7 mouse cellular contexts compared by ENCODE assay signal in the genomic region with DNA sequence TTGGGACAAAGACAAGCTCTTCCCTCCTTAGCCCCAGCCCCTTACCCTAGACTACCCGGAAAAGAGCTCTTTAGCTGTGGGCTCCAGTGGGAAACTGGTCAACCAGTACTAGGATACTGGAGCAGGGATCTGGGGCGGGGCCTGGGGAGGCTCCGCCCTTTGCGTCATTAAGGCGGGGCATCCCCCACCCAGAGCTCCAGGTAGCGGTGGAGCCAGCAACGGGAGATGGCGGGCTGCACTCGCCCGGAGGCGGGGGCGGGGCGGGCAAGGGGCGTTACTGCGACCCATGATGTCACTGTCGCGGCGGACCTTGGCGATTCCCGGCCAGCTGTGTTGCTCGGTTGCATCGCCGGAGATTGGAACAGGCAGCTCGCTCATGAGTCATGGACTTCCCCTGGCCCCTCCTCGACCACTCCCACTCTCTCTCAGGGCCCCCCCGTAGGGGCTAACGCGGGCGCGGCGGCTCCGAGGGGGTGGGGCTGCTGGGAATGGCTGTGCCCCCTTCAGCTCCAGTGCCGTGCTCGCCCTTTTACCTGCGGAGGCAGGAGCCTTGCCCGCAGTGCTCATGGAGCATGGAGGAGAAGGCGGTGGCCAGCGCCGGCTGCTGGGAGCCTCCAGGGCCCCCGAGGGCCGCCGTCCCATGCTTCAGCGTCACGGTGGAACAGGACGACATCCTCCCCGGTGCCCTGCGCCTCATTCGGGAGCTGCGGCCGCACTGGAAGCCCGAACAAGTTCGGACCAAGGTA. TPM values are rescaled to one million over a fixed set of nuclear protein-coding genes. Genes with fewer than 3 reads are reported as not detected.
DNase-seq lines count a peak whose midpoint lies in the region; ATAC-seq and TF ChIP-seq lines count a peak whose summit lies in the region.

TSS of gene Etnk2 (plus strand) at position 297 of the 746 bp plus-strand sequence.

- H3K36me3 ChIP-seq in embryonic facial prominence, embryonic 11.5 days (replicated peaks; ENCODE audit: control insufficient read depth, insufficient read depth, low read depth, low read length) = no peaks in the 10 kb centered on the region
- H3K36me3 ChIP-seq in heart, adult 2 months (ENCODE audit: control insufficient read depth, insufficient read depth, low read length) = no peaks in the 10 kb centered on the region
- no peaks in the 10 kb centered on the region for H3K36me3 ChIP-seq in limb, embryonic 14.5 days (ENCODE audit: control insufficient read depth, insufficient read depth, low read length)
- H3K36me3 ChIP-seq in midbrain, embryonic 16.5 days (ENCODE audit: control insufficient read depth, insufficient read depth, low read length) = no peaks in the 10 kb centered on the region
- H3K36me3 ChIP-seq in stomach, embryonic 14.5 days (ENCODE audit: control insufficient read depth, insufficient read depth, low read length) = no peaks in the 10 kb centered on the region

- H3K4me2 ChIP-seq in embryonic facial prominence, embryonic 11.5 days (ENCODE audit: low read depth, low read length) = peak within 1 kb of the TSS; percentile 97
- peak within 1 kb of the TSS; percentile 96 for H3K4me2 ChIP-seq in limb, embryonic 14.5 days (replicated peaks; ENCODE audit: low read depth, low read length, severe bottlenecking)
- peak within 1 kb of the TSS; percentile 68 for H3K4me2 ChIP-seq in midbrain, embryonic 16.5 days (ENCODE audit: low read length)
- peak within 1 kb of the TSS; percentile 99 for H3K4me2 ChIP-seq in stomach, embryonic 14.5 days (replicated peaks; ENCODE audit: low read depth, low read length)

- no peak for TF ChIP-seq CTCF in heart, adult 2 months (IDR thresholded peaks at IDR 0.05)

- intact Hi-C loops in heart, adult 2 months (cut with DNase I) = no loop called here

- peak within 1 kb of the TSS; percentile 48 for H3K9ac ChIP-seq in embryonic facial prominence, embryonic 11.5 days (replicated peaks; ENCODE audit: low read length)
- peak within 1 kb of the TSS; percentile 49 for H3K9ac ChIP-seq in heart, adult 2 months (ENCODE audit: low read depth, low read length)
- peak within 1 kb of the TSS; percentile 57 for H3K9ac ChIP-seq in limb, embryonic 14.5 days (ENCODE audit: low read depth, low read length, severe bottlenecking)
- H3K9ac ChIP-seq in midbrain, embryonic 16.5 days (ENCODE audit: low read depth, low read length) = peak within 1 kb of the TSS; percentile 80
- H3K9ac ChIP-seq in stomach, embryonic 14.5 days (replicated peaks; ENCODE audit: low read depth, low read length) = peak within 1 kb of the TSS; percentile 46

- peak within 1 kb of the TSS; percentile 60 for H3K4me3 ChIP-seq in embryonic facial prominence, embryonic 11.5 days (ENCODE audit: low read depth, low read length)
- peak within 1 kb of the TSS; percentile 65 for H3K4me3 ChIP-seq in heart, adult 2 months
- peak within 1 kb of the TSS; percentile 62 for H3K4me3 ChIP-seq in limb, embryonic 14.5 days (replicated peaks; ENCODE audit: low read length)
- H3K4me3 ChIP-seq in midbrain, embryonic 16.5 days (ENCODE audit: low read depth, low read length) = peak within 1 kb of the TSS; percentile 59
- peak within 1 kb of the TSS; percentile 54 for H3K4me3 ChIP-seq in stomach, embryonic 14.5 days (ENCODE audit: low read depth, low read length)

- no peak for TF ChIP-seq POLR2A in heart, adult 2 months (IDR thresholded peaks at IDR 0.05; ENCODE audit: insufficient read depth, low read depth, low read length)
- no peak for TF ChIP-seq POLR2A in limb, embryonic 14.5 days (IDR thresholded peaks at IDR 0.05; ENCODE audit: borderline replicate concordance, extremely low read depth, insufficient read depth, insufficient read length)

- H3K9me3 ChIP-seq in embryonic facial prominence, embryonic 11.5 days (replicated peaks; ENCODE audit: control insufficient read depth, low read length) = no peaks in the 10 kb centered on the region
- H3K9me3 ChIP-seq in limb, embryonic 14.5 days (ENCODE audit: control insufficient read depth, low read length) = no peaks in the 10 kb centered on the region
- H3K9me3 ChIP-seq in midbrain, embryonic 16.5 days (replicated peaks; ENCODE audit: control insufficient read depth, low read length, poor library complexity, severe bottlenecking) = no peaks in the 10 kb centered on the region
- no peaks in the 10 kb centered on the region for H3K9me3 ChIP-seq in stomach, embryonic 14.5 days (ENCODE audit: control insufficient read depth, low read depth, low read length)

- TF ChIP-seq EP300 in heart, adult 2 months (IDR thresholded peaks at IDR 0.05; ENCODE audit: insufficient read depth, low read depth, low read length) = no peak

- ATAC-seq in embryonic facial prominence, embryonic 11.5 days (replicated peaks; ENCODE audit: insufficient number of reproducible peaks, low FRiP score, low TSS enrichment, low read depth) = peak; percentile 61
- ATAC-seq in limb, embryonic 14.5 days (ENCODE audit: low FRiP score, low read depth) = peak; percentile 74
- ATAC-seq in midbrain, embryonic 16.5 days = peak; percentile 89
- ATAC-seq in stomach, embryonic 14.5 days (ENCODE audit: insufficient number of reproducible peaks, insufficient read depth, low FRiP score, low read depth) = peak; percentile 78

- peaks cover 9% of the 10 kb centered on the region for H3K4me1 ChIP-seq in embryonic facial prominence, embryonic 11.5 days (ENCODE audit: control insufficient read depth, insufficient read depth, low read length)
- peaks cover 3% of the 10 kb centered on the region; the same call in 1 of the 2 replicates for H3K4me1 ChIP-seq in heart, adult 2 months (ENCODE audit: control insufficient read depth, insufficient read depth, low read length)
- peaks cover 8% of the 10 kb centered on the region; the same call in 1 of the 2 replicates for H3K4me1 ChIP-seq in limb, embryonic 14.5 days (ENCODE audit: control insufficient read depth, insufficient read depth, low read length)
- H3K4me1 ChIP-seq in midbrain, embryonic 16.5 days (ENCODE audit: control insufficient read depth, insufficient read depth, low read length) = peaks cover 7% of the 10 kb centered on the region; the same call in 1 of the 2 replicates
- peaks cover 10% of the 10 kb centered on the region; the same call in 1 of the 2 replicates for H3K4me1 ChIP-seq in stomach, embryonic 14.5 days (ENCODE audit: control insufficient read depth, insufficient read depth, low read length)

- peak; percentile 92 to 94 for DNase-seq in adrenal gland, postnatal 36 days
- DNase-seq in embryonic facial prominence, embryonic 11.5 days (ENCODE audit: low spot score) = peak; percentile 79
- peak; percentile 84 to 86 for DNase-seq in heart, adult 2 months
- peak; percentile 84 to 88 for DNase-seq in kidney, adult 8-10 months
- DNase-seq in limb, embryonic 14.5 days (ENCODE audit: low spot score) = peak; percentile 76

- H3K27me3 ChIP-seq in embryonic facial prominence, embryonic 11.5 days (ENCODE audit: control insufficient read depth, insufficient read depth, low read length) = peaks cover 21% of the 10 kb centered on the region
- 0 out of 2 replicates have a peak, but pooled peaks cover 3% of the 10 kb centered on the region for H3K27me3 ChIP-seq in heart, adult 2 months (ENCODE audit: control insufficient read depth, insufficient read depth, low read length)
- H3K27me3 ChIP-seq in limb, embryonic 14.5 days (ENCODE audit: control insufficient read depth, insufficient read depth, low read length) = peaks cover 24% of the 10 kb centered on the region
- no peaks in the 10 kb centered on the region; the same call in 1 of the 2 replicates for H3K27me3 ChIP-seq in midbrain, embryonic 16.5 days (ENCODE audit: control insufficient read depth, insufficient read depth, low read depth, low read length)
- H3K27me3 ChIP-seq in stomach, embryonic 14.5 days (ENCODE audit: control insufficient read depth, insufficient read depth, low read length) = peaks cover 5% of the 10 kb centered on the region

- no peaks in the 10 kb centered on the region for H3K79me2 ChIP-seq in heart, adult 2 months (replicated peaks; ENCODE audit: control insufficient read depth, insufficient read depth, low read length)

- under 1% methylated on average over 52 of the region's 52 CpGs for WGBS in embryonic facial prominence, embryonic 11.5 days
- WGBS in heart, adult 2 months = under 1% methylated on average over 52 of the region's 52 CpGs
- 0% methylated on average over 29 of the region's 52 CpGs for WGBS in limb, embryonic 14.5 days
- WGBS in midbrain, embryonic 16.5 days = under 1% methylated on average over 52 of the region's 52 CpGs
- 1% methylated on average over 50 of the region's 52 CpGs for WGBS in stomach, embryonic 14.5 days

- no peak within 1 kb of the TSS for H3K27ac ChIP-seq in embryonic facial prominence, embryonic 11.5 days (replicated peaks; ENCODE audit: low read depth, low read length)
- no peak within 1 kb of the TSS for H3K27ac ChIP-seq in heart, adult 2 months
- H3K27ac ChIP-seq in limb, embryonic 14.5 days (replicated peaks; ENCODE audit: low read depth, low read length) = no peak within 1 kb of the TSS
- H3K27ac ChIP-seq in midbrain, embryonic 16.5 days (ENCODE audit: low read length) = peak within 1 kb of the TSS; percentile 50
- H3K27ac ChIP-seq in stomach, embryonic 14.5 days (ENCODE audit: low read length) = no peak within 1 kb of the TSS

RNA-seq across cellular contexts. Expression of gene Etnk2, which starts in this region (rescaled TPM):
- total RNA-seq in adrenal gland, postnatal 36 days (2021) = 10 to 100 TPM in 1 of 2 experiments, 1 to 10 TPM in 1; 4.6 to 24.7 TPM
- polyA plus RNA-seq in embryonic facial prominence, embryonic 11.5 days (2014; fragmentation: Nextera tagmentation; extraction: Ambion mirVana) = 1.5 and 2.8 TPM in 2 replicates
- under 1 TPM; 0.29 to 0.93 TPM for total RNA-seq in heart, adult 2 months (2021)
- 0.70 and 0.84 TPM in 2 replicates for polyA plus RNA-seq in heart, adult 2 months (2012; rRNA removed)
- 1.4 TPM in 2 replicates for polyA plus RNA-seq in limb, embryonic 14.5 days (2012; rRNA removed)
- 0.91 and 1.4 TPM in 2 replicates for polyA plus RNA-seq in limb, embryonic 14.5 days (2014; fragmentation: Nextera tagmentation; extraction: Ambion mirVana)
- 24.6 and 26.5 TPM in 2 replicates for polyA plus RNA-seq in midbrain, embryonic 16.5 days (2015; fragmentation: Nextera tagmentation; extraction: Ambion mirVana)
- polyA plus RNA-seq in stomach, embryonic 14.5 days (2014; fragmentation: Nextera tagmentation; extraction: Ambion mirVana) = 4.9 and 5.6 TPM in 2 replicates

Comparison
In these comparisons a context has a peak if more than half of its experiments do, and no peak if none do; other contexts are left out.
1. Peak in DNase-seq, H3K4me3 ChIP-seq and H3K9ac ChIP-seq in heart, adult 2 months; RNA of the gene not detected or under 1 TPM.